Mouse (Mus musculus) embryonic facial prominence, embryonic 14.5 days (tissue): ENCODE measurements around the gene Otub1. TPM values are rescaled to one million over a fixed set of nuclear protein-coding genes. Genes with fewer than 3 reads are reported as not detected.

Experiments
- ATAC-seq: fragments of 200-750 bp; cut with Nextera tagmentation; 2 replicates; pipeline ENCODE4 v1.8.0; 2017; ENCODE audit warnings: low read depth, moderate number of reproducible peaks, moderate TSS enrichment
- DNase-seq: peaks from one replicate; pipeline ENCODE4 v3.0.0-alpha.2; 2015; ENCODE audit warnings: low spot score
- H3K27ac ChIP-seq: fragments of 300-500 bp; sonication (generic); replicated peaks from 2 replicates; pipeline ENCODE4 v1.5.1; 2014; ENCODE audit warnings: low read depth, mild to moderate bottlenecking, low read length, moderate library complexity
- H3K27me3 ChIP-seq: fragments of 300-500 bp; sonication (generic); replicated peaks from 2 replicates; pipeline ENCODE4 v1.6.1; 2014; ENCODE audit warnings: low read length; ENCODE audit not compliant: control insufficient read depth, insufficient read depth
- H3K36me3 ChIP-seq: fragments of 300-500 bp; sonication (generic); 2 replicates; pipeline ENCODE4 v1.6.1; 2014; ENCODE audit warnings: low read length, mixed read lengths; ENCODE audit not compliant: control insufficient read depth, insufficient read depth
- H3K4me1 ChIP-seq: fragments of 300-500 bp; sonication (generic); 2 replicates; pipeline ENCODE4 v1.6.1; 2014; ENCODE audit warnings: antibody characterized with exemption, low read length; ENCODE audit not compliant: control insufficient read depth, insufficient read depth
- H3K4me2 ChIP-seq: fragments of 300-500 bp; sonication (generic); 2 replicates; pipeline ENCODE4 v1.6.1; 2014; ENCODE audit warnings: low read depth, mild to moderate bottlenecking, low read length, moderate library complexity, mixed read lengths
- H3K4me3 ChIP-seq: fragments of 300-500 bp; sonication (generic); 2 replicates; pipeline ENCODE4 v1.5.1; 2014; ENCODE audit warnings: low read depth, mild to moderate bottlenecking, low read length
- H3K9ac ChIP-seq: fragments of 300-500 bp; sonication (generic); 2 replicates; pipeline ENCODE4 v1.6.1; 2014; ENCODE audit warnings: low read depth, mild to moderate bottlenecking, low read length, moderate library complexity, mixed read lengths
- H3K9me3 ChIP-seq: fragments of 300-500 bp; sonication (generic); 2 replicates; pipeline ENCODE4 v1.6.1; 2016; ENCODE audit warnings: low read length; ENCODE audit not compliant: control insufficient read depth
- WGBS: fragments of 180-500 bp; shearing (Covaris S2); extraction: QIAGEN DNeasy Blood & Tissue Kit; methylation state at CpG from one replicate; pipeline ENCODE4 v1.1.7; 2014; 5-methylcytosine and 5-hydroxymethylcytosine counted together
- polyA plus RNA-seq: library from polyadenylated mRNA; unstranded; fragments of >200 nt; fragmentation: Nextera tagmentation; extraction: Ambion mirVana; gene quantifications from 2 replicates; pipeline ENCODE4 v1.2.1, GENCODE M21; 2014

The Otub1 gene
- polyA plus RNA-seq, 1 experiment from 2014 or later: 172 TPM

GRCm38 (mm10) chr19:7165509-7166199 is 40.5 kb downstream of the Otub1 start:
- Histone ChIP-seq H3K36me3 (no peaks in the 10 kb centered on the region), H3K9me3 (no peaks in the 10 kb centered on the region), H3K4me2 (peak overlapping the region; percentile 98), H3K9ac (peak overlapping the region; percentile 81), H3K4me1 (peaks cover 14% of the 10 kb centered on the region), H3K4me3 (peak overlapping the region; percentile 80), H3K27me3 (peaks cover 26% of the 10 kb centered on the region), H3K27ac (0 out of 2 replicates have a peak overlapping the region, but pooled peaks have one; percentile 33)
- DNase-seq (no peak), ATAC-seq (peak; percentile 30)
- WGBS: 5% methylated on average over 13 of the region's 105 CpGs

GRCm38 (mm10) chr19:7164820-7165323 is 41.2 kb downstream of the Otub1 start:
- DNase-seq (peak; percentile 62), ATAC-seq (peak; percentile 26)
- 2% methylated on average over 30 of the region's 35 CpGs for WGBS
- Histone ChIP-seq H3K27me3 (peaks cover 26% of the 10 kb centered on the region), H3K27ac (peak overlapping the region; percentile 33; the same call in 1 of the 2 replicates), H3K4me3 (peak overlapping the region; percentile 80), H3K4me1 (peaks cover 22% of the 10 kb centered on the region), H3K9ac (peak overlapping the region; percentile 81), H3K9me3 (no peaks in the 10 kb centered on the region), H3K36me3 (no peaks in the 10 kb centered on the region), H3K4me2 (peak overlapping the region; percentile 98)

- Histone ChIP-seq H3K9me3 (no peaks in the 10 kb centered on the region), H3K4me3 (peak overlapping the region; percentile 80), H3K4me2 (peak overlapping the region; percentile 98), H3K9ac (peak overlapping the region; percentile 81), H3K4me1 (peaks cover 24% of the 10 kb centered on the region), H3K27ac (0 out of 2 replicates have a peak overlapping the region, but pooled peaks have one; percentile 3), H3K36me3 (no peaks in the 10 kb centered on the region), H3K27me3 (peaks cover 30% of the 10 kb centered on the region)
- WGBS: 4% methylated on average over 6 of the region's 6 CpGs
- ATAC-seq (peak; percentile 10; the same call in 1 of the 2 replicates), DNase-seq (peak; percentile 63)
Observed at GRCm38 (mm10) chr19:7164238-7164637, 41.9 kb downstream of the Otub1 start.

GRCm38 (mm10) chr19:7161064-7161463 is 45.1 kb downstream of the Otub1 start:
- Histone ChIP-seq H3K4me2 (no peak overlapping the region), H3K27me3 (peaks cover 12% of the 10 kb centered on the region; the same call in 1 of the 2 replicates), H3K9ac (no peak overlapping the region; the same call in 1 of the 2 replicates), H3K27ac (no peak overlapping the region), H3K4me1 (peaks cover 37% of the 10 kb centered on the region), H3K9me3 (no peaks in the 10 kb centered on the region), H3K36me3 (no peaks in the 10 kb centered on the region), H3K4me3 (no peak overlapping the region)
- WGBS: 62% methylated on average over 3 of the region's 3 CpGs
- DNase-seq (no peak), ATAC-seq (no peak)

GRCm38 (mm10) chr19:7160151-7160906 is 45.8 kb downstream of the Otub1 start:
- WGBS: 5% methylated on average over 14 of the region's 14 CpGs

GRCm38 (mm10) chr19:7157734-7158133 is 48.4 kb downstream of the Otub1 start:
- ATAC-seq (no peak), DNase-seq (no peak)
- Histone ChIP-seq H3K4me3 (no peak overlapping the region), H3K4me1 (peaks cover 45% of the 10 kb centered on the region), H3K27me3 (0 out of 2 replicates have a peak, but pooled peaks cover 5% of the 10 kb centered on the region), H3K27ac (no peak overlapping the region), H3K4me2 (no peak overlapping the region), H3K36me3 (no peaks in the 10 kb centered on the region), H3K9me3 (no peaks in the 10 kb centered on the region), H3K9ac (peak overlapping the region; percentile 32)
- WGBS: 54% methylated on average over 14 of the region's 14 CpGs

More at GRCm38 (mm10) chr19:7160151-7160906, 45.8 kb downstream of the Otub1 start:
- H3K27ac ChIP-seq: no peak overlapping the region
- H3K9me3 ChIP-seq: no peaks in the 10 kb centered on the region
- peak overlapping the region; percentile 31 for H3K4me2 ChIP-seq
- H3K27me3 ChIP-seq: 0 out of 2 replicates have a peak, but pooled peaks cover 9% of the 10 kb centered on the region
- ATAC-seq (peak; percentile 48), DNase-seq (peak; percentile 79)
- H3K36me3 ChIP-seq: no peaks in the 10 kb centered on the region
- H3K4me1 ChIP-seq: peaks cover 37% of the 10 kb centered on the region
- H3K4me3 ChIP-seq: no peak overlapping the region
- H3K9ac ChIP-seq: peak overlapping the region; percentile 26; the same call in 1 of the 2 replicates

- peak; percentile 48 for ATAC-seq
Observed at GRCm38 (mm10) chr19:7155196-7155595, 50.9 kb downstream of the Otub1 start.

GRCm38 (mm10) chr19:7153232-7153631 is 52.9 kb downstream of the Otub1 start:
- H3K9ac ChIP-seq: peak overlapping the region; percentile 20; the same call in 1 of the 2 replicates
- 16% methylated on average over 6 of the region's 7 CpGs for WGBS
- peak; percentile 50 for ATAC-seq

More at GRCm38 (mm10) chr19:7155196-7155595, 50.9 kb downstream of the Otub1 start:
- no peak overlapping the region for H3K4me2 ChIP-seq
- 49% methylated on average over 5 of the region's 6 CpGs for WGBS
- H3K4me1 ChIP-seq: peaks cover 49% of the 10 kb centered on the region
- peak; percentile 84 for DNase-seq
- 0 out of 2 replicates have a peak, but pooled peaks cover 5% of the 10 kb centered on the region for H3K27me3 ChIP-seq
- no peaks in the 10 kb centered on the region for H3K9me3 ChIP-seq
- no peak overlapping the region for H3K4me3 ChIP-seq
- no peak overlapping the region for H3K9ac ChIP-seq
- no peaks in the 10 kb centered on the region for H3K36me3 ChIP-seq
- peak overlapping the region; percentile 29; the same call in 1 of the 2 replicates for H3K27ac ChIP-seq

More at GRCm38 (mm10) chr19:7153232-7153631, 52.9 kb downstream of the Otub1 start:
- peak; percentile 89 for DNase-seq
- no peaks in the 10 kb centered on the region for H3K27me3 ChIP-seq
- H3K4me3 ChIP-seq: no peak overlapping the region
- H3K4me1 ChIP-seq: peaks cover 61% of the 10 kb centered on the region
- H3K27ac ChIP-seq: peak overlapping the region; percentile 50
- H3K4me2 ChIP-seq: no peak overlapping the region
- no peaks in the 10 kb centered on the region for H3K36me3 ChIP-seq
- H3K9me3 ChIP-seq: no peaks in the 10 kb centered on the region
